ENCODE assay signal across 11 mouse cellular contexts in the genomic region with DNA sequence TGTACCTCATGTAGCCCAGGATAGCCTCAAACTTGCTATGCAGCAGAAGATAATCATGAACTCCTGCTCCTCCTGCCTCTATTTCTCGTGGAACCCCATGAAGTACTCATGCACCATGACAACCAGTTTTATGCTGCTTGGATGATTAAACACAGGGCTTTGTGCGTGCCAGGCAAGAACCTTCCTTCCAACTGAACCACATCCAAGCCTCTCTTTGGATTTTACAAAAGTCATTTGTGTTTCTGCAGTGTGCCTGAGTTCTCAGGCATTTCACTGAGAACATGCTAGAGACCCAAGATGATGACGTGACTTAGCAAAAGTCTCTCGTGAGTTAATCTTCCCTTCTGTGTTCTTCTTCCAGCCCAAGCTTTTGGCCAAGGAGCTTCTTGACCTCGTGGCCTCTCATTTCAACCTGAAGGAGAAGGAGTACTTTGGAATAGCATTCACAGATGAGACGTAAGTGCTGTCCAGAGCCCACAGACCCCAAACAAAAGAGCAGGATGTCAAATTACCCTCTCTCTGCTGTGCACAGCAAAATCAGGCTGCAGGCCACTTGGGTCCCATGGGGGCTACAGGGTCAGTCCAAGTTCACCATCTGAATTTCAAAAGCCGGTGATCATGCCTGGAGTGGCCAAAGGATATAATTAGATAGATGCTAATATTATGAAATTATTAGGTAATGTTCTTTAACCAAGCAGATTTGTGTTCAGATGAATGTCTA.
DNase-seq lines count a peak whose midpoint lies in the region; ATAC-seq lines count a peak whose summit lies in the region.
"Had no signal": no experiment of that assay in that cellular context is flagged by ENCODE, and none has a peak within 500 bp of the region (broad histone marks: within the 10 kb centered on the region; RNA-seq: fewer than 3 reads in every experiment).

No protein-coding gene starts in this region.

- intact Hi-C loops in heart, postnatal 10 days (cut with DNase I), result loop anchor here (5.0 kb wide), 1 partner anchor 156 kb away; no protein-coding TSS in a partner anchor

- peaks cover 16% of the 10 kb centered on the region for H3K4me1 ChIP-seq in embryonic facial prominence, embryonic 14.5 days (ENCODE audit: control insufficient read depth, insufficient read depth, low read length)

- ATAC-seq in embryonic facial prominence, embryonic 14.5 days (ENCODE audit: low read depth), result no peak

- H3K9ac ChIP-seq in embryonic facial prominence, embryonic 14.5 days (ENCODE audit: low read depth, low read length), result no peak overlapping the region
- H3K9ac ChIP-seq: neural tube, embryonic 12.5 days had no signal

- 0 out of 2 replicates have a peak overlapping the region, but pooled peaks have one; percentile 33 for H3K27ac ChIP-seq in embryonic facial prominence, embryonic 14.5 days (replicated peaks; ENCODE audit: low read depth, low read length)
- H3K27ac ChIP-seq: macrophage; neural tube, embryonic 12.5 days had no signal

- H3K27me3 ChIP-seq in embryonic facial prominence, embryonic 14.5 days (replicated peaks; ENCODE audit: control insufficient read depth, insufficient read depth, low read length), result no peaks in the 10 kb centered on the region
- H3K27me3 ChIP-seq: neural tube, embryonic 12.5 days had no signal

- H3K36me3 ChIP-seq in embryonic facial prominence, embryonic 14.5 days (ENCODE audit: control insufficient read depth, insufficient read depth, low read length), result peaks cover 5% of the 10 kb centered on the region; the same call in 1 of the 2 replicates

- H3K4me2 ChIP-seq in embryonic facial prominence, embryonic 14.5 days (ENCODE audit: low read depth, low read length), result no peak overlapping the region
- H3K4me2 ChIP-seq: neural tube, embryonic 12.5 days had no signal

- H3K4me3 ChIP-seq in embryonic facial prominence, embryonic 14.5 days (ENCODE audit: low read depth, low read length), result no peak overlapping the region
- H3K4me3 ChIP-seq: neural tube, embryonic 12.5 days had no signal

- 45% methylated on average over 7 of the region's 7 CpGs for WGBS in embryonic facial prominence, embryonic 14.5 days

- DNase-seq in cerebellum, postnatal 10 days, result peak; percentile 64 to 72
- no peak for DNase-seq in cerebellum, adult 18-20 months
- DNase-seq in layer of hippocampus, adult 11-12 months (ENCODE audit: low spot score), result peak; percentile 27
- no peak for DNase-seq in layer of hippocampus, postnatal 36 days
- DNase-seq in embryonic facial prominence, embryonic 14.5 days (ENCODE audit: low spot score), result peak; percentile 44
- peak; percentile 74 to 82 for DNase-seq in heart, postnatal 10 days
- no peak for DNase-seq in thymus, postnatal 36 days
- DNase-seq in lung, postnatal 36 days, result no peak
- DNase-seq: cerebellum, adult 11-12 months had no signal

- H3K9me3 ChIP-seq in embryonic facial prominence, embryonic 14.5 days (ENCODE audit: control insufficient read depth, low read length), result peaks cover 14% of the 10 kb centered on the region

Comparison
In these comparisons a context has a peak if more than half of its experiments do, and no peak if none do; other contexts are left out.
1. DNase-seq: peak in cerebellum, postnatal 10 days (2 of 2), layer of hippocampus, adult 11-12 months (single experiment), embryonic facial prominence, embryonic 14.5 days (single experiment) and heart, postnatal 10 days (2 of 2); none in cerebellum, adult 18-20 months (0 of 2), layer of hippocampus, postnatal 36 days (0 of 2), thymus, postnatal 36 days (0 of 2) and lung, postnatal 36 days (single experiment).